Mouse (Mus musculus) cortical plate, adult 2 months (tissue): ENCODE results near the gene Gabrb1.

Experiments
- CTCF ChIP-seq: fragments of 200-500 bp; IDR thresholded peaks from 2 replicates; pipeline ENCODE4 v1.5.1; 2011; ENCODE audit warnings: mild to moderate bottlenecking, control low read depth, low read length; ENCODE audit not compliant: insufficient read depth; ENCODE audit errors: extremely low read depth
- POLR2A ChIP-seq: fragments of 200-500 bp; IDR thresholded peaks from 2 replicates; pipeline ENCODE4 v1.6.1; 2011; ENCODE audit warnings: mild to moderate bottlenecking, low read length, control low read depth; ENCODE audit not compliant: insufficient read depth; ENCODE audit errors: extremely low read depth

DNA sequence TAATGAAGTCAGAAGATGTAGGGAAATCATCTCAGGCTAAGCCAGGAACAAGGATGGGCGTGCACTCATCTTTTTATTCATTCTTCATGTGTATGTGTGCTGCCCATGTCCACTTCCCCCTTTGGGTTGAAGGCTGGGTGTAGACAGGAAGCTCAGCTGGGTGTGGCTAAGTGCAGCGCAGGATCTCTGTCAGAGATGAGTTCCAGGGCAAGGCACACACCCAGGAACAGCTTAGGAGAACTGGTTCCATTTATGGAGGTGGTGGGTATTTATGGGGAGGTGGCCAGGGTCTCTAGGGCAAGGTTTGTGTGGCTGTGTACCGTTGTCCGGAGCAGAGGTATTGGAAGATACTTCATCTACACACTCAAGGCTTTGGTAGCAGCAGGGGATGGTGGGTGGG is 524.9 kb downstream of the Gabrb1 start:
- no peak for TF ChIP-seq CTCF
- no peak for TF ChIP-seq POLR2A
